Mouse (Mus musculus) adrenal gland, postnatal 10 days (tissue): Measurements from ENCODE around the gene Fignl2. TPM values are rescaled to one million over a fixed set of nuclear protein-coding genes. Genes with fewer than 3 reads are reported as not detected.

Source experiments
- DNase-seq: peaks from one replicate; pipeline ENCODE4 v3.0.0; 2021; ENCODE audit warnings: mixed read lengths
- total RNA-seq, 2 experiments: library from RNA; stranded (reverse); gene quantifications; 2 replicates each; pipeline ENCODE4 v1.2.3; 2021

Gene Fignl2
- total RNA-seq, 2 experiments from 2014 or later = 8.4 to 11.0 TPM

DNA sequence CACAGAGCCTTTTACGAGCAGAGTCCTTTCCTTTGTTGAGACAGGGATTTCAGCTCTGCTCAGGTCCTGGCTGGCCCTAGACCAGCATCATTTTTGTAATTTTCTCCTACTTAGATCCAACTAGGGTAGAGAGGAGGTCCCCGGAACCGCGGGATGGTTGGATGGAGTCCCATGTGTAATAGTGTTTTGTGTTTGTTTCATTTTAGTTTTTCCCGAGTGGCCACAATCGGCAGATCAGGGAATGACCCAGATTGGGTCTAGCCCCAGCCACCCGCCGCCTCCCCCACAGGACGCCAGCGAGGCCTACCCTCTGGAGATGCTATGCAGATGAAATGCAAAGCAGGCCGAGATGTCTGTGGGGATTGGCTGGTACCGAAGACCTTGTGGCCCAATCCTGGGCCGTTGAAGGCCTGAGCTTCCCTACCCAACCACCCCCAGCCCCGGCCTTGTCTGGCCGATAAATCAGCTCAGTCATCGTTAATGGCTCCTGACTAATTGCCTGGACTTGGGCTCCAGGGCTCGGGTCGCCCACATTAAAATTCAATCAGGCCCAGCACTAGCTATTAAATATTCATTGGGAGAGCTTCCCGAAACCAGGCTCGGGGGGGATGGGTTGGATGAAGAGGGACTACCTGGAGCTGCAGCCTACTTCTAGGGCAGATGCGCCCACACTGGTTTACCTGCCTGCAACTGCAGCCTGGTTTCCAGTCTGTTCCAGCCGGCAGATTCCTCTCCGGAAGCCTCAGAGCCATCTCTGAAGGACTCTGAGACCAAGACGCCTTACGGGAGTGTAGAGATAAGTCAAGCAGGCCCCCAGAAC, 14.7 kb upstream of the Fignl2 start:
- DNase-seq = peak; percentile 75

DNA sequence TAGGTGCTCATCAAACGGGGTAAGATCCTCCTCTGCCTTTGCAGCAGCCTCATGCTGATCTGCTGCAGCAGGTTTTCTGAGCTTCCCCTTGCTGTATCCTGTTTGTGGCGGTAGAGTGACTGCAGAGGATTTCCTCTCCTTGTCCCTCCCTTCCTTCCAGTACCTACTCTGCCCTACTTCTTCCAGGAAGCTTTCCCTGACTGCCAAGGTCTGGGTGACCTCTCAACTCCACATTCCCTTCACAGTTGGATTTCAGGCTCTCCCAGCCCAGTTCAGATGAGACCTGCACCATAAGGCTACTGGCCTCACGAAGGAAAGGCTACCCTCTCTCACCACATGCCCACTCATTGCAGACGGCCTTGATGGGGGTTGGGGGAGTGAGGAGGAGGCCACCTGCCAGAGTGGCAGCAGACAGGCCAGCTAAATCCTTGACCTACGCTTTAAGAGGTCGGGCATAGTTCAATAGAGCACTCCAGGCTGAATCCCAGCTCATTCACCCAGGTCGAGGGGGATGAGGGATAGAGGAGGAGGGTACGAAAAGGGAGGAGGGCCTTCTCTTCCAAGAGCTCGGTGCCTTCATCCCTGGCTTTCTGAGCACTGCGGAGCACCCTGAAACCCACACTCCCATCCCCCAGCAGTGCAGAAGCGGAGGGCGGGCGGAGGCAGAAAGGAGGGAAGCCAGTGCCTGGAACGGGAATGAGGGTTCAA, 13.9 kb upstream of the Fignl2 start:
- DNase-seq = no peak

GRCm38 (mm10) chr15:101091551-101091950, 13.2 kb upstream of the Fignl2 start:
- DNase-seq = no peak

DNA sequence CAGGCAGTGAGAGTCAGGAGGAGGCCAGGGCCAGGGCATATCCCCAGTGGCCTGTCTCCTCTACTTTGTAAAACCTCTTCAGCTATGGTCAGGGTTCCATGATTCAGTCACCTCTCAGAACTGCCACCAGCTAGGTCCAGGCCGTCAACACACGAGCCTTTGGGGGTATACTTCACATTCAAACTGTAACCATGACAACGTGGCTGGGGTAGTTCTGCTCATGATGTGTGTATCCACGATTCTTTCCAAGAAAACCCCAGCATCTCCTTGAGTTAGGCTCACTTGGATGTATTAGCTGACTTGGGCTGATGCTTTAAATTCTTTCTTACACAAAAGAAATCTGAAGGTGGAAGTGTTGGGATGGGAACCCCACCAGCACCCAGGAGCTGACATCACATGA, 9.9 kb upstream of the Fignl2 start:
- DNase-seq = no peak

DNA sequence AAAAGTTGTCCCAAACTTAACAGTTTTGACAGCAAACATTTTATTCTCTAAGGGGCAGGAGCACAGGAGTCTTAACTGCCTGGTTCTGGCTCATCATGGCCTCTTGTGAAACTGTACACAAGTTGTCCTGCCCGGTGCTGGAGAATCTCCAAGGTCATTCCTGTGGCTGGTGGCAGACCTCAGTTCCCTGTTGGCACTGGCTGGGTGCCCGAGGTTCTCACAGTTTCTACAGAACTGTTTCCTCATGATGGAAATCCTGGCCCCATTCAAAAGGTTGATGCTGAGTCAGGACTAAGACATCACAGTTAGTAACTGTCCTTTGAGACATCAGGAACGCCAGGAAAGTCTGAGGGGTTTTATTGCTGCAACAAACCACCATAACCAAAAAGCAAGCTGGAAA, 8.6 kb upstream of the Fignl2 start:
- peak; percentile 91 for DNase-seq

- DNase-seq = no peak
These were observed 8.1 kb upstream of the Fignl2 start for GRCm38 (mm10) chr15:101086451-101086850.

DNA sequence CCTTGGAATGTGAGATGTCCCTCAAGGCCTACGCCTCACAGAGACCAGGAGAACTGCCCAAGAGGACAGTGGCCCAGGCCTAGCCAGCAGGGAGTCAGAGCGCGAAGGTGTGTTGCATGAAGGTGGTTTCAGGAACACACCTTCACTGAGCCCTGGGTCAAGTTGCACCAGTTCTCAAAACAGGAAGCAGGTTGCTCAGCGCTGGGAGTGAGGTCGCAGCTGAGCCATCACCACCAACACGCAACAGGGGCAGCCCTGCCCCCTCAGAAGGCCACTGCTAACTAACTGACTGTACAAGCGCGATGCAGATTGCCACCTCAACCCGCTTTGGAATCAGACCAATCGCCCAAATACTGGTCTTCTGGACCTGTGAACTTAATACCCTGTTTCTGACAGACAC, 6.1 kb upstream of the Fignl2 start:
- DNase-seq = no peak

DNA sequence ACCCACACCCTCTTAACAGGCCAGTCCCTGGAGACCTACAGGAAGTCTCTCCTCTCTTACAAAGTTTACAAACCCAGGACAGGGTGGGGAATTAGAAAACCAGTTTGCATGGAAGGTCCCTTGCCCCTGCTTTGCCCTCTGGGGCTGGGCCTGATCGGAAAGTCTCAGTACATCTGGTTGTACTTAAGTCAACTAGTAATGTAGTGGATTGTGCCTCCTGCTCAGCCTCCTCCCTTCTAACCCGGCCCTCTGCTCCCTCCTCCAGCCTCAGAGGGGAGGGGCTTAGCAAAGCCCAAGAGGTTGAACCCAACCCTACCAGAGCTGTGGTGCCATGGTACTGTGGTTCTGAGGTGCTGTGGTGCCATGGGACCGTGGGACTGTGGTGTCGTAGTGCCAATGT, 3.9 kb upstream of the Fignl2 start:
- DNase-seq = peak; percentile 53

DNA sequence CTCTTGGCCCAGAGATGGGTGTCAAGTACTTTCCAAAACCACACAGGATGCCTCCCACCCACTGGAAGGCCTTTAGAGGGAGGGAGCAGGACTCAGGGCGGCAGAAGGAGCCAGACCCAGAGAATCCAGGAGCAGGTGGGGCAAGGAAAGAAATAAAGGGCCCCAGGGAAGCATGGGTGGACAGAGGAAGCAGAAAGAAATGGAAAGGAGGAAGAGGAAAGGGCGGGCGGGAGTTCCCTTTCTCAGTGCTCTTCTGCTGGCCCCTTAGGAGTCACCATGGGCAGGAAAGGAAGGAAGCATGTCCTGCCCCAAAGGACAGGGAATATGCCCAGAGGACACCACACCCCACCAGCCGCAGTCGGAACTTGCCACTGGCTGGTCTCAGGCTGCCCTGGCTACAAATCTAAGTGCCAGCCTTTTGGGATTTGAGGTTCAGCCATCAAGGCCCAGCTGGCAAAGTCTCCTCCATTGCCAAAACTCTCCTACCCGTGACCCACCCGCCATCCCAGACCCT, 2.7 kb upstream of the Fignl2 start:
- DNase-seq = no peak

DNA sequence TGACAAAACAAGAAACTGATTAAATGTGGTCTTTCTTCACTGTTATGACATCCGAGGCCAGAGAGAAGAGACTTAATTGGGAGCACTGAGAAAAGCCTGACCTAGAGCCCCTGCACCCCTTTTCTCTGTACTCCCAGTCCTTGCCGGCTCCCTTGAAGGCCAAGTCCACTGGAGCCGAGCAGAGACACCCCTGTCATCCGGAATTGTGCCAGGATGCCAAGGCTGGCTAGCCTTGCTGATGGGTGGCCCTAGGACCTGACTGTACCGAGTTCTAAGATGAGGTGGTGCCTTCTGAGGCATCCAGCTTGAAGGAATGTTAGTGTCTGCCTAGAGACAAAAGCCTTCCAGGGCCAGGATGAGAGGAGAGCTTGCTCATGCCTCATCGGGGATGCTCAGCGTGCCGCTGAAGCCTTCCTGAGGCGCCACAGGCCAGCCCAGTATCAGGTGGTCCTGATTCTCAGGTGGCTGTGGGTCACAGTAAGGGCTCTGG, 1.7 kb upstream of the Fignl2 start:
- peak; percentile 53 for DNase-seq

- peak; percentile 96 for DNase-seq
These were observed 377 bp upstream of the Fignl2 start for GRCm38 (mm10) chr15:101078731-101079156.

DNA sequence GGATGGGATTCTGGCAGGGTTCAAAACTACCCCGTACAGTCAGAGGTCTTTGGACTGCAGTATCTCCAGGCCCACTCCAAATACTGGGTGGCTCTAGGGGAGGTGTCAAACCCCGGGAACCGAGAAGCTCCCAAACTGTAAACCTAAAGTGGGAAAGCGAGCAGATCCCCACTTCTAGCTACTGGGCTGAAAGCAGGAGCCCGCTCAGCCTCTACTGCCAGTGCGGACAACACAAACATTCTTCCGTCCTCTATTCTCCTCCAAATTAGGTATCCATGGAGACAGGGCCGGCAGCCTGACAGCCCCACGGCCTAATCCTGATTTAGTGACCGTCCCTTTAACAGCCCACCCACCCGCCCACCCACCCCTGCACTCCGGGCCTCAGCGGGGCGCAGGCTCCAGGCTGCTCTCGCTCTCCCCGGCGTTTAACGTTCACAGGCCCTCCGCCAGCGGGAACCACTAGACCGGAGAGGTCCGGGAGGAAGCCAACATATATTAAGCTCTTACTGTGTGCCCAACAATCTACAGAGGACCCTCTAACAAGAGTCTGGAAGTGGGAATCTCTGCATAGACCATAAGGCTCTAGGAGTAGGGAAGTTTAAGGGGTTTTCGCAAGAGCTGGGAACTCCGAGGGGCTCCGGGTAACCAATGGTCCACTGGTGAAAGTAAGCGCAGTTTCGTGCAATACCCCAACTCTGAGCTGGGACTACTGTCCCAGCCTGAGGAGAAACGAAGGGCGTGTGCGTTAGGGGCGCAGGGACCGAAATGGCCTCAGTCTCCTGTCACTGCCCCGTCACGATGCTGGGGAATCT, 1.2 kb downstream of the Fignl2 start:
- DNase-seq = peak; percentile 55

DNA sequence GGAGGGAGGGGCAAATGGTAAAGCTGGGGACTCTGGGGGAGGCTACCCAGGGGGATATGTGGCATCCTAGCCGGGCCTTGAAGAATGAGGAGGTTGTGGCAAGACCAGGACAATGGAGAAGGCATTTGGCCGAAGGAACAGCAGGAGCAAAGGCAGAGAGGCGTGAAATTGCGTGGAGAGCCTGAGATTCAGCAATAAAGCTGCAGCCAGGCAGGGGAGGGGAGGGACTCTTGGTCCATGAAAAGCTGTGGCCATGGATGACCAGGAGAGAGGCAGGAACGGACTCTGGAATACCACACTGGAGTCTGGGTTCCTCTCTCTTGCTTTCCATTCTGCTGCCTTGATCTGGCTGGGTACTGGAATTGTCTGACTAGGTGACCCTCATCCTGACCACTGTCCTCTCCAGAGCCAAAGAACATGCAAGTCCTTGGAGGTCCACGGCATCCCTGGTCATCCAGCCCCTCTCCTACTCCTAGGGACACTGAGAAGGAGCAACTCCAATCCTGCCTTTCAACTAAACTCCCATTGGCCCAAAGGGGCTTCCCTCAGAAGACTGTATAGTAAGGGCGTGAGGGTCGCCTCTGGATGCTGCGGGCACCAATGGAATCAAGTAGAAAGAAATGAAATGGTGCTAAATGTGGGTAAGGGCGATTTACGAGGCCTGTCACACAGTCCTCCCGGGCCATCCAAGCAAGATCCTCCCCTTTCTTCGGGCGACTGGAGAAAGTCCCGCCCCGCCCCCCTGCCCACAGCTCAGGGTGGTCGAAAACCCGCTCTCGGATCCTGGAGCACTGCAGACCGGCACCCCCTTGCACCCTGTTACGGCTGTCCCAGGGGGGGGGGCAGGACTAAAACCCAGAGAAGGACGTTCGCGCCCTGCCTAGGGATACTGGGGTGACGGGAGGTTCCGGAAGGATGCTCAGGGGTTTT, 2.0 kb downstream of the Fignl2 start:
- DNase-seq = peak; percentile 33

- DNase-seq = no peak
These were observed 2.7 kb downstream of the Fignl2 start for GRCm38 (mm10) chr15:101075656-101076055.

DNA sequence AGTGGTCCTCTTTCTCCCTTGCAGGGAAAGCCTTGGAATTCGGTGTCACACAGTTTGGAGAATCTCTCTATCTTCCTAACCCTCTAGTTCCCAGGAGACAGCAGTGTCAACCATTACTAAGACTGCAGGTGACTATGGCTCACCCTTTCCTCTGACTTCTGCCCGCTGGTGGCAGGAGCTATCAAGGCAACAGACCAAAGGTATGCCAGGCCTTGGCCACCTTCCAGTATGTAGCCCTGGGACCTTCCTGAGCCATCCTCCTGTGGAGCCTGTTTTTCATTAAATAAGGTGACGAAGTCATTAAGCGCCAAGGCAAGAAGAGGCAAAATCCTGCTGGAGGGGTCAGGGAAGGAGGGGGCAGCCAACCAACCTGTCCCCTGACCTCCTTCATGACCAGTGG, 3.2 kb downstream of the Fignl2 start:
- DNase-seq = peak; percentile 51

DNA sequence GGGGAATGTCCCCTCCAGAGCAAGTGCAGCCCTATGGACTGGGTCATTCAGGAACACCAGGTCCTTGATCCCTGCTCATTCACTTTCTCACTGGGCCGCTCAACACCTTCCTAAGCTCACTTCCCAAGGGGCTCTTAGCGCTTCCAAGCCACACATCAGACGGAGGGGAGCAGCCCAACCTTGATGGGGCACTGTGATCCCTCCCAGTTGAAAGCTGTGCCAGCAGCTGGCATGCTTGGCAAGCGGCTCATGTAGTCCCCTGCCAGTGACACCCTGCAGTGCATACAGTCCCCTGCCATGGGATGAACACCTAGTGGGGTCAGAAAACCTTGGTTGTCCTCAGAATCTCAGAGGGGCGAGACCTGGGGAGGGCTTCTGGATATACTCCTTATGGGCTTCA, 4.3 kb downstream of the Fignl2 start:
- DNase-seq = peak; percentile 71

DNA sequence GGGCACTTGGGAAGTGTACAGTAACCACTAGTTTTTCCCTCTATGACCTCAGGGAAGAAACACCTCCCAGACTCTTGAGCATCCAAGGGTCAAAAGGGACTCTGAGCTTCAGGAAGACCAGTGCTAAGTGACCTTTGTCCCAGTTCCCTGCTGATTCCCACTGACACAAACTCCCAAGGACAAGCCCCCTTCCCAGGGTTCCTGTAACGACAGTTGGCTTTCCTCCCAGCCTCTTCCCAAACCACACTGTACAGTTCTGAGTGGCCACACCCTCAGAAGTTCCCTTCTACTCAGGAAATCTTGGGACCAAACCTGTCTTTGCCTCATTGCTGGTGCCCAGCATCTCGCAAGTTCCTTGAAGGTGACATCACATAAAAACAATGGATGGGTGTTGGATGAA, 5.6 kb downstream of the Fignl2 start:
- DNase-seq = no peak

GRCm38 (mm10) chr15:101070762-101071161, 7.6 kb downstream of the Fignl2 start:
- no peak for DNase-seq

DNA sequence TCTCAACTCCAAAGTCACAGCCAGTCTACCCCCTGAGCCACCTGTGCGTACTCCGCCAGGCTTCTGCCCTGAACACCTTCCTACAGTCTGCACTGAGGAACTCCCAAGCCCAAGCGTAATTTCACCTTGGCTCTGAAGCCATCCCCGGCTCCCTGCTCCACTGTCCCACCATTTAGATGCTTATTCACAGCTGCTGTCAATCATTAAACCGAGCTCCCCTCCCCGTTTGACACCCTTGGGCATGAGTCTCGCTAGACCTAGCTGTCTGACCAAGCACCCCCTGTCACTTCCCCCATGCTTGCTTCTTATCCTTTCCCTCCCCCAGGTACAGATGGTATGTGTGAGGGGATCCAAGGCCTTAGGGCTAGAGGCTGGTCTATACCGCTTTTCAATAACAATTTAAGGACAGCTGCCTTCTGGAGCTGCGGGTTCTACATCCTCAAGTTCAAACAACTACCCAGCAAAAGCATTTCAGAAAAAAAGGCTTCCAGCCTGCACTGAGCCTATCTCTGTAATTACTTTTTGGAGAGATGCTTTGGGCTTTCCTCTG, 8.7 kb downstream of the Fignl2 start:
- DNase-seq = no peak

GRCm38 (mm10) chr15:101068671-101069070, 9.7 kb downstream of the Fignl2 start:
- DNase-seq = no peak

GRCm38 (mm10) chr15:101068029-101068428, 10.3 kb downstream of the Fignl2 start:
- peak; percentile 53 for DNase-seq
